9 mouse cellular contexts compared by ENCODE assay signal in the genomic region with DNA sequence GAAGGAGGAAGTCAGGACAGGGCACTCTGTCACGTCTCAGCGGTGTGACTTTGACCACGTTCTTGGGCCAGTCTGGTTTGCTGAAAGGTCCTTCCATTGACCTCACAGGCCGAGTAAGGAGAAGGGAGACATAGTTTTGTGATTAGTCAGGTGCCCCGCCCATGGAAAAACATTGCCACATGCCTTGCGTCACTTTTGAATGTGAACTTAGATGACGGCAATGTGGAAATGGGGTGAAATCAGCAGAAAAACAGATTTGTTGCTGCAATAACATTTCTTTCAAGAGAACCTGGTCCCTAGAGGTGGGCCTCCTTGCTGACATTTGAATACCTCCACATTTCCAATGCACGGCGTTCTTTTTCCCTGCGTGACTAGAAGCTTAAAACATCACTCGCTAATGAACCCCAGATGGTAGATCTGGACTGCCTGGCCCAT. TPM values are rescaled to one million over a fixed set of nuclear protein-coding genes. Genes with fewer than 3 reads are reported as not detected.
DNase-seq lines count a peak whose midpoint lies in the region; ATAC-seq and TF ChIP-seq lines count a peak whose summit lies in the region.
"Had no signal": no experiment of that assay in that cellular context is flagged by ENCODE, and none has a peak within 500 bp of the region (broad histone marks: within the 10 kb centered on the region; RNA-seq: fewer than 3 reads in every experiment).

No protein-coding gene starts in this region.

- H3K27me3 ChIP-seq in midbrain, embryonic 10.5 days (ENCODE audit: low read depth, poor library complexity, severe bottlenecking) = no peaks in the 10 kb centered on the region
- H3K27me3 ChIP-seq in midbrain, embryonic 13.5 days = no peaks in the 10 kb centered on the region
- no peaks in the 10 kb centered on the region for H3K27me3 ChIP-seq in myocyte (ENCODE audit: control insufficient read depth, insufficient read depth, insufficient read length)
- H3K27me3 ChIP-seq: neural tube, embryonic 13.5 days had no signal

- TF ChIP-seq POLR2A in myocyte (IDR thresholded peaks at IDR 0.05; ENCODE audit: insufficient read length, low read depth) = no peak

- no peak for ATAC-seq in midbrain, embryonic 13.5 days

- no peak for DNase-seq in midbrain, embryonic 10.5 days (ENCODE audit: low spot score)
- DNase-seq in embryo, embryonic 10.5 days (ENCODE audit: low spot score) = peak; percentile 61
- DNase-seq in heart, postnatal 14 days = peak; percentile 41 to 52
- no peak for DNase-seq in left cerebral cortex, postnatal 36 days (ENCODE audit: low spot score in 2 of 2)
- DNase-seq in frontal cortex, adult 2 months (ENCODE audit: extremely low spot score in 1 of 2, low spot score in 1 of 2) = no peak

- no peak overlapping the region for H3ac ChIP-seq in myocyte (ENCODE audit: control insufficient read depth, insufficient read length)

- H3K36me3 ChIP-seq in midbrain, embryonic 10.5 days = no peaks in the 10 kb centered on the region
- H3K36me3 ChIP-seq in midbrain, embryonic 13.5 days = no peaks in the 10 kb centered on the region
- H3K36me3 ChIP-seq in myocyte (ENCODE audit: control insufficient read depth, insufficient read depth) = no peaks in the 10 kb centered on the region
- H3K36me3 ChIP-seq: neural tube, embryonic 13.5 days had no signal

- no peaks in the 10 kb centered on the region for H3K79me2 ChIP-seq in myocyte (ENCODE audit: control insufficient read depth, insufficient read depth)

- no peak overlapping the region for H3K4me3 ChIP-seq in midbrain, embryonic 10.5 days
- no peak overlapping the region for H3K4me3 ChIP-seq in midbrain, embryonic 13.5 days (replicated peaks)
- no peak overlapping the region for H3K4me3 ChIP-seq in myocyte
- H3K4me3 ChIP-seq: erythroblast, embryonic 14.5 days; neural tube, embryonic 13.5 days had no signal

- H3K9me3 ChIP-seq in midbrain, embryonic 10.5 days (replicated peaks) = no peaks in the 10 kb centered on the region
- H3K9me3 ChIP-seq in midbrain, embryonic 13.5 days = no peaks in the 10 kb centered on the region
- H3K9me3 ChIP-seq: neural tube, embryonic 13.5 days had no signal

- no peak overlapping the region for H3K4me2 ChIP-seq in midbrain, embryonic 13.5 days (replicated peaks)
- H3K4me2 ChIP-seq in myocyte (ENCODE audit: low read depth) = peak overlapping the region; percentile 46
- H3K4me2 ChIP-seq: neural tube, embryonic 13.5 days had no signal

- H3K9ac ChIP-seq in midbrain, embryonic 13.5 days (replicated peaks) = no peak overlapping the region
- H3K9ac ChIP-seq: neural tube, embryonic 13.5 days had no signal

- H3K4me1 ChIP-seq in midbrain, embryonic 10.5 days = peaks cover 25% of the 10 kb centered on the region
- H3K4me1 ChIP-seq in midbrain, embryonic 13.5 days (replicated peaks) = peaks cover 29% of the 10 kb centered on the region

- intact Hi-C loops in heart, postnatal 14 days (cut with DNase I) = no loop called here
- intact Hi-C loops in left cerebral cortex, postnatal 36 days (cut with DNase I) = no loop called here

- 71% methylated on average over 11 of the region's 11 CpGs for WGBS in midbrain, embryonic 10.5 days
- WGBS in midbrain, embryonic 13.5 days = 76% methylated on average over 11 of the region's 11 CpGs

- peak overlapping the region; percentile 33; the same call in 1 of the 2 replicates for H3K27ac ChIP-seq in midbrain, embryonic 10.5 days (replicated peaks)
- no peak overlapping the region for H3K27ac ChIP-seq in midbrain, embryonic 13.5 days
- H3K27ac ChIP-seq: neural tube, embryonic 13.5 days had no signal

TF ChIP-seq in myocyte, 11 proteins besides CTCF, POLR2A, EP300 and RAD21:
- peak; percentile 8 for TF ChIP-seq USF1 (IDR thresholded peaks at IDR 0.05; ENCODE audit: low read depth)
- peak; percentile 3 for TF ChIP-seq MAX (IDR thresholded peaks at IDR 0.05; ENCODE audit: low read depth)
- peak in 1 of 3 experiments; percentile 11 for TF ChIP-seq MYOD1 (IDR thresholded peaks at IDR 0.05; ENCODE audit: control insufficient read depth in 1 of 3, insufficient read length in 2 of 3, low read depth in 2 of 3)
- peak; percentile 97 for TF ChIP-seq CEBPB (IDR thresholded peaks at IDR 0.05; ENCODE audit: insufficient read depth, poor library complexity, severe bottlenecking)
- TF ChIP-seq MYOG (IDR thresholded peaks at IDR 0.05; ENCODE audit: control insufficient read depth in 1 of 3, insufficient read depth in 1 of 3, insufficient read length in 2 of 3, low read depth in 2 of 3) = no peak
- no peak for TF ChIP-seq TCF12 (IDR thresholded peaks at IDR 0.05; ENCODE audit: insufficient read depth, poor library complexity, severe bottlenecking)

RNA-seq across cellular contexts. Expression of gene Ackr3, which starts 30.9 kb away (rescaled TPM):
- 26.3 and 30.9 TPM in 2 replicates for polyA plus RNA-seq in midbrain, embryonic 10.5 days (2016; fragmentation: Nextera tagmentation; extraction: Ambion mirVana)
- 16.1 and 17.1 TPM in 2 replicates for polyA plus RNA-seq in midbrain, embryonic 13.5 days (2015; fragmentation: Nextera tagmentation; extraction: Ambion mirVana)
- 10 to 100 TPM; 53.0 to 62.6 TPM for total RNA-seq in heart, postnatal 14 days (2021)
- 10.8 TPM for polyA plus RNA-seq in myocyte (2012; fragmentation: generic; extraction: Trizol)
- total RNA-seq in left cerebral cortex, postnatal 36 days (2021) = 1 to 10 TPM; 6.3 to 7.7 TPM
- 18.6 and 20.4 TPM in 2 replicates for polyA plus RNA-seq in frontal cortex, adult 2 months (2012; rRNA removed)
- polyA plus RNA-seq: erythroblast, embryonic 14.5 days had no signal

Comparison
In these comparisons a context has a peak if more than half of its experiments do, and no peak if none do; other contexts are left out.
1. DNase-seq: peak in embryo, embryonic 10.5 days (single experiment) and heart, postnatal 14 days (2 of 2); none in midbrain, embryonic 10.5 days (single experiment), left cerebral cortex, postnatal 36 days (0 of 2) and frontal cortex, adult 2 months (0 of 2).